Mouse (Mus musculus) gastrocnemius, adult 18-20 months (tissue): Measurements from ENCODE around the gene Smr2. TPM values are rescaled to one million over a fixed set of nuclear protein-coding genes. Genes with fewer than 3 reads are reported as not detected.
"Not testable (repeated sequence)": the region's sequence is repeated elsewhere in the genome, so short reads cannot be mapped to it uniquely, and the experiment has no call there.

Experiments
- DNase-seq: peaks from one replicate; pipeline ENCODE4 v3.0.0; 2021; ENCODE audit warnings: low spot score
- long read RNA-seq, 2 experiments: library from polyadenylated mRNA; stranded (forward); transcript quantifications; one replicate each; pipeline ENCODE4 v2.0.0; 2021
- total RNA-seq, 2 experiments: library from RNA; stranded (reverse); gene quantifications; 2 replicates each; pipeline ENCODE4 v1.2.3; 2021

Smr2 gene
- not detected for total RNA-seq
- long read RNA-seq, experiment 1, result 0 reads
- long read RNA-seq, experiment 2, result 0 reads

DNA sequence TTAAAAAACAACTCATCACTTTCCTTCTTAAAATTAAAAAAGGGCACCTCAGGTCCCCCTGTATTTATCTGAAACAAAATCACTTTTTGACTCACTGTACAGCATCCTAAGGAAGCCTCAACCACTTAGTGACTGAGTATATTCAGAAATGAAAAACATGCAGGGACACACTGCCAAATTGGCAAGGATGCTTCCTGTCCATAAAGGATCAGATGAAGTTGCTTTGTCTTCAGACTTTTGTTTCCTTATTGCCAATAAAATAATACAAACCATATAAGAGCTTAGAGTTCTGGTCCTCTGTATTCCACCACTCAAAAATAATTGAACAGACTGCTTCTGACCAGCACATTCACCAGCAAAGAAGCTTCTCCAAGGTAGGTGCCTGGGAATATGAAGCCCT lies at the start of gene Smr2:
TSS of gene Smr2 (plus strand) at position 301 of the 400 bp plus-strand sequence.
- not testable (repeated sequence) for DNase-seq

DNA sequence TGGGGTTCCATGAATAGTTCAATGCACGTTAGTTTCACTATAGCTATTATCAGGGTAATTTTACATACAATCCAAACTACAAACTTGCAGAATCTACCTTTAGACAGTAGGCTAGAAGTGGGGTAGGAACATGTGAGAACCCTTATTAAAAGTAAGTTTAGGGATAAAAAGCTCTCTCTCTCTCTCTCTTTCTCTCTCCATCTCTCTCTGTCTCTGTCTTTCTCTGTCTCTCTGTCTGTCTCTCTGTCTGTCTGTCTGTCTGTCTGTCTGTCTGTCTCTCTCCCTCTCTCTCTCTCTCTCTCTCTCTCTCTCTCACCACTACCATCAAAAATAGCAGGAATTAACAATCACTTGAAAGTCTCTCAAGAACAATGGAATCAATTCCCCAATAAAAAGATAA lies 25.1 kb downstream of the Smr2 start, which contains the start of gene Gm11116:
TSS of gene Gm11116 (minus strand) at position 101 of the 400 bp plus-strand sequence.
- no peak for DNase-seq

DNA sequence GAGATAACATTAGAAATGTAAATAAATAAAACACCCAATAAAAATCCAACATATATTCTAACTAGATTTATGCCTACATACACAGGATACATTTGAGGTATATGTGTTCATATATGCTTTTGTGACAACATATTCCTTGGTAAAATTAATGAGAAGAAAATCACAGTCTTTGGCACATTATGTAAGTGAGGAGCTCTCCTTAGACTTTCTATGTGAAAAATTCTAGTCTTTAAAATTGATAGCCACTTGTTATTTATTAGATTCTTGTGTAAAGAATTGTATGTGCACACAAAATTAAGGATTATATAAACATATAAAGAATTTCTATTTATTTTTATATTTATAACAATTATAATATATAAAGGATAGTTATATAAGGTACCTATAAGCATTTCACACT lies 67.6 kb downstream of the Smr2 start, which contains the start of gene Gm11115:
TSS of gene Gm11115 (minus strand) at position 101 of the 400 bp plus-strand sequence.
- no peak for DNase-seq

Other genes with a start within 250 kb of the Smr2 start
- not detected for gene Odam, start 201.5 kb upstream of the Smr2 start, total RNA-seq
- gene Csn3, start 161.0 kb upstream of the Smr2 start, total RNA-seq, result not detected
- not detected for gene 2310003L06Rik, start 117.1 kb upstream of the Smr2 start, total RNA-seq
- not detected for gene Gm28434, start 117.0 kb upstream of the Smr2 start, total RNA-seq
- not detected for gene Cabs1, start 107.1 kb upstream of the Smr2 start, total RNA-seq
- not detected for gene Smr3a, start 84.0 kb upstream of the Smr2 start, total RNA-seq
- gene Gm11116, start 25.0 kb downstream of the Smr2 start, total RNA-seq, result not detected
- not detected for gene Gm11115, start 67.5 kb downstream of the Smr2 start, total RNA-seq
- gene Gm7714, start 182.4 kb downstream of the Smr2 start, total RNA-seq, result not detected
- gene Prol1, start 230.8 kb downstream of the Smr2 start, total RNA-seq, result not detected